Mouse (Mus musculus) embryonic fibroblast, embryonic 13.5 days (primary cell): ENCODE results near the gene St6gal1. TPM values are rescaled to one million over a fixed set of nuclear protein-coding genes. Genes with fewer than 3 reads are reported as not detected.

Experiments
- H3K27ac ChIP-seq: 2 replicates; pipeline ENCODE4 v1.5.1; 2012; ENCODE audit warnings: low read length, control low read depth, inconsistent platforms; ENCODE audit not compliant: insufficient read depth
- H3K4me1 ChIP-seq: 2 replicates; pipeline ENCODE4 v1.6.1; 2011; ENCODE audit warnings: low read length; ENCODE audit not compliant: control insufficient read depth, insufficient read depth
- H3K4me3 ChIP-seq: 2 replicates; pipeline ENCODE4 v1.5.1; 2011; ENCODE audit warnings: mild to moderate bottlenecking, control low read depth, low read length; ENCODE audit not compliant: insufficient read depth
- CTCF ChIP-seq: IDR thresholded peaks from 2 replicates; pipeline ENCODE4 v1.5.1; 2011; ENCODE audit warnings: mild to moderate bottlenecking, control low read depth, low read length, moderate library complexity, borderline replicate concordance; ENCODE audit not compliant: insufficient read depth
- POLR2A ChIP-seq: IDR thresholded peaks from 2 replicates; pipeline ENCODE4 v1.6.1; 2011; ENCODE audit warnings: low read depth, mild to moderate bottlenecking, control low read depth, low read length, moderate library complexity
- polyA plus RNA-seq: library from polyadenylated mRNA; stranded (reverse); fragments of >200 nt; gene quantifications from 2 replicates; pipeline ENCODE4 v1.2.4, GENCODE M21; 2011; ENCODE audit warnings: low read depth; ENCODE audit not compliant: missing spikeins, insufficient read length

St6gal1 gene
- polyA plus RNA-seq, 1 experiment = 7.4 TPM

- no peak for TF ChIP-seq CTCF
- no peak for TF ChIP-seq POLR2A
- Histone ChIP-seq H3K4me1 (no peaks in the 10 kb centered on the region), H3K27ac (no peak overlapping the region), H3K4me3 (no peak overlapping the region)
Measured at GRCm38 (mm10) chr16:23326664-23327063, 102.1 kb downstream of the St6gal1 start.

GRCm38 (mm10) chr16:23327266-23327665 is 102.7 kb downstream of the St6gal1 start:
- Histone ChIP-seq H3K27ac (no peak overlapping the region), H3K4me1 (no peaks in the 10 kb centered on the region), H3K4me3 (no peak overlapping the region)
- TF ChIP-seq POLR2A = no peak
- TF ChIP-seq CTCF = no peak

DNA sequence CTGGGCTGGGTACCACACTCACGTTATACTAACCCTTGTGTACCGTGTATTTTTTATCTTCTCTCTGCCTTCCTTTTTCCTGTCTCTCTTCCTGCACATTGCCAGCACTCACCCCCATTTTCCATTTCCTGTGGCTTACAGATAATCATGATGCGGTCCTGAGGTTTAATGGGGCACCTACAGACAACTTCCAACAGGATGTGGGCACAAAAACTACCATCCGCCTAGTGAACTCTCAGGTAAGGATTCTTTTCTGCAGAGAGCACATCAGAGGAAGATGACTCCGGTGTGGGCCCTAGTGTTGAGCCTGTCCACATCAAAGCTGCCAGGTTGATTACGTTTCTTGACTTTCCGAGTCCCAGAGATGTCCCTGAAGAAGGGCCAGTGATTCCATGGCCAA is 103.7 kb downstream of the St6gal1 start:
- no peaks in the 10 kb centered on the region for H3K4me1 ChIP-seq
- H3K4me3 ChIP-seq = no peak overlapping the region
- no peak overlapping the region for H3K27ac ChIP-seq
- TF ChIP-seq POLR2A = no peak
- TF ChIP-seq CTCF = no peak

DNA sequence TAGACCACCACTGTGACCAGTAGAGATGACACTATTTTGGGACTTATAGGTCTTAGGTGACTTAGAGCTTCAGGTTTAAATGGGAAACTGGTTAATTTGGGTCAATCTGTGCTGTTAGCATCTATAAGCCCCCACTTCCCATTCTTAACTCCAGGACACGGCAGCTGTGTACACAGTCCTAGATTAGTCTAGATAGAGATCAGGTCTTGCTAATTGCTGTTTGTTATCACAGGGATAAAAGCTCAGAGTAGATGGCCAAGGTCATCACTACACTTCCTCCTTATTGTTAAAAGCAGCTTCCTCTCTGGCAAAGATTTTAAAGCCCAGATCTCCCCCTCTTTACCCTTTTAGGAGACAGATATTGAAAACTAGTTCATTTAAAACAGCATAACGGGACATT is 107.6 kb downstream of the St6gal1 start:
- Histone ChIP-seq H3K4me3 (no peak overlapping the region), H3K4me1 (no peaks in the 10 kb centered on the region), H3K27ac (no peak overlapping the region)
- TF ChIP-seq POLR2A (no peak), CTCF (no peak)

DNA sequence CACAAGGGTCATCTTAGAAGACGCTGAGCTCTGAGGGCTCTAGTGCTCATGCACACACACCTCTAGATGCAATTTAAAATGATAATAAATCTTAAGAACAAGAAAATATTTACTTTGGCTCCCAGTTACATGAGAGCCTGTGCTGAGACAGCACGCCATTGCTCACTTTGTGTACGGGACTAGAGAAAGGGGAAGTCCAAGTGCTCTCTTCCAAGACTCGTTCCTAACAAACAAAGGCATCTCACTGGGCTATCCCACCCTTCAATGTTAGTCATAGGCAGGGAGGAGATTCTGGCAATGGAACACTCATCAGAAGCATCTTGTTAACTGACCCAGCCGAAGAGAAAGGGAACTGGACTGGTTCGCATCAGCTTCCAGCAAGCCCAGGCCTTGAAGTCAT is 108.1 kb downstream of the St6gal1 start:
- Histone ChIP-seq H3K4me3 (no peak overlapping the region), H3K4me1 (no peaks in the 10 kb centered on the region), H3K27ac (no peak overlapping the region)
- TF ChIP-seq CTCF (no peak), POLR2A (no peak)

DNA sequence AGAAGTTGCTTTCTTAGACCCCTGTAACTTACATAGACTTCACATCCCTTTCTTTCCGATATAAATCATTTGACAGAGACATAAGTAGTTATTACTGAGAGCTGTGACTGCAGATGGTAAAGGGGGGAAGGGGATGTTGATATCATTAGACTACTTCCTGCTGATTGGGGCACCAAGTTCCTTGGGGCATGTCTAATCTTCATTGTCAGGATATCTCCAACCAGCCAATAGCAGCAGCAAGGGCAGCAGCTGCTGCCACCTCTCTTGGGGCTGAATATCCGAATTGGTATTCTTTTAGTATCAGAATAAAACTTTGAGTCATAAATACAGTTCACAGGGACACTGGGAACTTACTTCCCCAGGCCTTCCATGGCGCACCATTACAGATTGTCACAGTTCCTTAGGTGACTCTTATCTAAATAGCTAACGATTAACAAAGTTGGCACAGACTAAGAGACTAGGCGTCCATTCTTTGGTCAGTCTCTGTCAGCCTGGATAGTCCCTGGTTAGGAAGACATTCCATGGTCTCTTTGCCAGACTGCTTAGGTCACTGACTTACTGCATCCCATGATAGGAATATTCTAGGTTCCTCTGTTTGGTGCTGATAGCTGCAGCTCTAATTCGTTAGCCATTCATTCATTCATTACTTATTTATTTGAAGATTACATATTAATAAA is 109.5 kb downstream of the St6gal1 start:
- no peaks in the 10 kb centered on the region for H3K4me1 ChIP-seq
- no peak overlapping the region for H3K27ac ChIP-seq
- no peak overlapping the region for H3K4me3 ChIP-seq
- TF ChIP-seq CTCF (no peak), POLR2A (no peak)

- no peaks in the 10 kb centered on the region for H3K4me1 ChIP-seq
- no peak overlapping the region for H3K4me3 ChIP-seq
- no peak overlapping the region for H3K27ac ChIP-seq
- no peak for TF ChIP-seq POLR2A
- no peak for TF ChIP-seq CTCF
Measured at GRCm38 (mm10) chr16:23337317-23337716, 112.8 kb downstream of the St6gal1 start.

DNA sequence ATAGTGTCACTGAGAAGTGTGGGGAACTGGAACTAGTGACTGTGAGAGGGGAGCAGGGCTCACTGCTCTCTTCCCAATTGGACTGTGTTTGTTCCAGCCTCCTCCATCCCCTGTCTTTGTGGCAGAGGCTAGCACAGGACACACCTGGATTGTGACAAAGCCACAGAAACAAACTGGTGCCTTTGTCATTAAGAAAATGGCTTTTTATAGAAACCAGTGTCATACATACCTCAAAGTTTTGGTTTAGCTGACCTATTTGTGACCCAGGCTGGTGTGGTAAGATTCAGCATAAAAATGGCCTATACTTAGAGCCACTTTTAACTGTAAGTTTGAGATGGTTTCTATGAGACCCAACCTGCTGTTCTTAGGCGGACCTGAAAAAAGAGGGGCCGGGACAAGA is 116.7 kb downstream of the St6gal1 start:
- Histone ChIP-seq H3K4me3 (no peak overlapping the region), H3K4me1 (no peaks in the 10 kb centered on the region), H3K27ac (no peak overlapping the region)
- TF ChIP-seq POLR2A (no peak), CTCF (no peak)

DNA sequence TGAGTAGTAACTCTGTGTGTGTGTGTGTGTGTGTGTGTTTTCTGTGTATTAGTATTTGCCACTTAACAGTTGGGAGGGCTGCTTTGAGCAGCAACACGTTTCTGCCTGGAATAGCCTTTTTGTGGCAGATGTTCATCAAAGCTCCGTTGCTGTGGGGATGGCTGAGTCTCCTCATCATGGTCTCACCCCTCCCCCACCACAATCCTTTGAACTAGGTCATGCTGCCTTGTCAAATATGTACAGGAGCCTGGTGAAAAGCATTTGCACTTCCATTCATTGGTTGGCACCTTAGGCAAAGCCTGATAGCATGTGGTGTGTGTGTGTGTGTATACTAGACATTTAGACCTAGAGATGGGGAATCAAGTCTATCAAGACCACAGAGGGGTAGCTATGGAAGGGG is 126.3 kb downstream of the St6gal1 start:
- no peak for TF ChIP-seq CTCF
- TF ChIP-seq POLR2A = no peak
- Histone ChIP-seq H3K27ac (peak overlapping the region; percentile 22; the same call in 1 of the 2 replicates), H3K4me1 (peaks cover 10% of the 10 kb centered on the region), H3K4me3 (no peak overlapping the region)

GRCm38 (mm10) chr16:23361031-23361430 is 136.5 kb downstream of the St6gal1 start:
- Histone ChIP-seq H3K4me1 (no peaks in the 10 kb centered on the region), H3K4me3 (no peak overlapping the region), H3K27ac (no peak overlapping the region)
- TF ChIP-seq CTCF = no peak
- no peak for TF ChIP-seq POLR2A

- Histone ChIP-seq H3K4me3 (no peak overlapping the region), H3K4me1 (no peaks in the 10 kb centered on the region), H3K27ac (no peak overlapping the region)
- TF ChIP-seq POLR2A (no peak), CTCF (no peak)
Measured at GRCm38 (mm10) chr16:23361434-23361970, 137.0 kb downstream of the St6gal1 start.
